Mouse (Mus musculus) stomach, postnatal 0 days (tissue): ENCODE measurements around the gene Taf8. TPM values are rescaled to one million over a fixed set of nuclear protein-coding genes. Genes with fewer than 3 reads are reported as not detected.

Experiments
- ATAC-seq: fragments of 200-750 bp; cut with Nextera tagmentation; 2 replicates; pipeline ENCODE4 v1.8.0; 2017; ENCODE audit not compliant: low FRiP score, low TSS enrichment
- DNase-seq: peaks from one replicate; pipeline ENCODE4 v3.0.0-alpha.2; 2016; ENCODE audit warnings: low spot score
- H3K27ac ChIP-seq: fragments of 300-500 bp; sonication (generic); replicated peaks from 2 replicates; pipeline ENCODE4 v1.5.1; 2014; ENCODE audit warnings: mild to moderate bottlenecking, control low read depth
- H3K27me3 ChIP-seq: fragments of 300-500 bp; sonication (generic); 2 replicates; pipeline ENCODE4 v1.6.1; 2014; ENCODE audit warnings: low read length; ENCODE audit not compliant: control insufficient read depth, insufficient read depth
- H3K36me3 ChIP-seq: fragments of 300-500 bp; sonication (generic); 2 replicates; pipeline ENCODE4 v1.6.1; 2014; ENCODE audit warnings: low read length, mixed read lengths; ENCODE audit not compliant: control insufficient read depth, insufficient read depth
- H3K4me1 ChIP-seq: fragments of 300-500 bp; sonication (generic); replicated peaks from 2 replicates; pipeline ENCODE4 v1.6.1; 2014; ENCODE audit warnings: antibody characterized with exemption; ENCODE audit not compliant: control insufficient read depth, insufficient read depth
- H3K4me2 ChIP-seq: fragments of 300-500 bp; sonication (generic); replicated peaks from 2 replicates; pipeline ENCODE4 v1.6.1; 2014; ENCODE audit warnings: low read depth, mild to moderate bottlenecking, control low read depth, moderate library complexity
- H3K4me3 ChIP-seq: fragments of 300-500 bp; sonication (generic); 2 replicates; pipeline ENCODE4 v1.5.1; 2014; ENCODE audit warnings: low read depth, low read length, control low read depth
- H3K9ac ChIP-seq: fragments of 300-500 bp; sonication (generic); 2 replicates; pipeline ENCODE4 v1.6.1; 2014; ENCODE audit warnings: mild to moderate bottlenecking, low read length, control low read depth, mixed read lengths
- H3K9me3 ChIP-seq: fragments of 300-500 bp; sonication (generic); 2 replicates; pipeline ENCODE4 v1.6.1; 2016; ENCODE audit warnings: low read length; ENCODE audit not compliant: control insufficient read depth
- CTCF ChIP-seq: IDR thresholded peaks from 2 replicates; pipeline ENCODE4 v1.5.1; 2016; ENCODE audit warnings: antibody characterized with exemption, low read depth, mild to moderate bottlenecking, moderate library complexity
- EP300 ChIP-seq: optimal IDR thresholded peaks from 2 replicates; pipeline ENCODE3; 2016; ENCODE audit warnings: antibody characterized with exemption
- WGBS: fragments of 180-500 bp; shearing (Covaris S2); extraction: QIAGEN DNeasy Blood & Tissue Kit; methylation state at CpG from one replicate; pipeline ENCODE4 v1.1.7; 2014; 5-methylcytosine and 5-hydroxymethylcytosine counted together
- polyA plus RNA-seq: library from polyadenylated mRNA; unstranded; fragments of >200 nt; fragmentation: Nextera tagmentation; extraction: Ambion mirVana; gene quantifications from 2 replicates; pipeline ENCODE4 v1.2.1, GENCODE M21; 2015

Gene Taf8
- polyA plus RNA-seq, 1 experiment from 2014 or later: 11.0 TPM

DNA sequence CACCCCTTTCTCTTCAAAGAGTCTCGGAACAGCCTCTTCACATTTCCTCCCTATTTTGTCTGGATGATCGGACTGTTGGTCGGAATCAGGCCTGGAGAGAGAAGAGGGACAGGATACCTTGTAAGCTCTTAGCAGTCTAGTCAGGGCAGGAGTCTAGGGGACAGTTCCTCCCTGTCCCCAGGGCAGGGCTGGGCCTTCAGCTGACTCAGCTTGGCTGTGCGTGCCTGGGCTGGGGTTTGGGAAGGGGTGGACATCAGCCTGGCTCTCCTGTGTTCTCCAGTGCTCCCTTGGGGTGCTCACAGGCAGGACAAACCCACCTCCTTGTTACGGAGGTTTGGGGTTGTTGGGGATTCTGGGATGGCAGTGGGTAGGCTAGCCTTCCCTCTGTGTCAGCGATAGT lies 63.5 kb downstream of the Taf8 start:
- ATAC-seq (no peak), DNase-seq (no peak)
- 46% methylated on average over 6 of the region's 6 CpGs for WGBS
- Histone ChIP-seq H3K4me2 (peak overlapping the region; percentile 61), H3K9ac (peak overlapping the region; percentile 78), H3K4me1 (no peaks in the 10 kb centered on the region), H3K9me3 (no peaks in the 10 kb centered on the region), H3K27me3 (no peaks in the 10 kb centered on the region), H3K27ac (peak overlapping the region; percentile 91), H3K4me3 (peak overlapping the region; percentile 58), H3K36me3 (no peaks in the 10 kb centered on the region)
- TF ChIP-seq EP300 (no peak), CTCF (no peak)

GRCm38 (mm10) chr17:47436907-47437547 lies 65.1 kb downstream of the Taf8 start, which contains the start of gene 1700001C19Rik:
TSS of gene 1700001C19Rik (minus strand) at chr17:47437376.
- no peaks in the 10 kb centered on the region for H3K27me3 ChIP-seq
- DNase-seq: peak; percentile 55
- H3K4me1 ChIP-seq: no peaks in the 10 kb centered on the region
- TF ChIP-seq EP300 (no peak), CTCF (no peak)
- peak within 1 kb of the TSS; percentile 61 for H3K4me2 ChIP-seq
- no peak for ATAC-seq
- peak within 1 kb of the TSS; percentile 58 for H3K4me3 ChIP-seq
- H3K36me3 ChIP-seq: no peaks in the 10 kb centered on the region
- H3K27ac ChIP-seq: peak within 1 kb of the TSS; percentile 91
- no peaks in the 10 kb centered on the region for H3K9me3 ChIP-seq
- 9% methylated on average over 25 of the region's 25 CpGs for WGBS
- peak within 1 kb of the TSS; percentile 78 for H3K9ac ChIP-seq

- DNase-seq: peak; percentile 96
- WGBS: 1% methylated on average over 45 of the region's 45 CpGs
- H3K4me3 ChIP-seq: peak within 1 kb of the TSS; percentile 58
Measured at GRCm38 (mm10) chr17:47436156-47436906, 65.8 kb downstream of the Taf8 start, which contains the start of gene AI661453. TSS of gene AI661453 (plus strand) at chr17:47436615.

More at GRCm38 (mm10) chr17:47436156-47436906, 65.8 kb downstream of the Taf8 start, which contains the start of gene AI661453:
- peak; percentile 92 for ATAC-seq
- TF ChIP-seq CTCF: peak; percentile 36
- TF ChIP-seq EP300: no peak
- Histone ChIP-seq H3K9me3 (no peaks in the 10 kb centered on the region), H3K27me3 (no peaks in the 10 kb centered on the region), H3K36me3 (no peaks in the 10 kb centered on the region), H3K4me1 (no peaks in the 10 kb centered on the region), H3K4me2 (peak within 1 kb of the TSS; percentile 61), H3K27ac (peak within 1 kb of the TSS; percentile 91), H3K9ac (peak within 1 kb of the TSS; percentile 78)

Other genes with a start within 250 kb of the Taf8 start
- gene Mrps10, start 133.4 kb downstream of the Taf8 start, polyA plus RNA-seq: 58.6 and 59.5 TPM in 2 replicates
- gene Guca1b, start 116.9 kb downstream of the Taf8 start, polyA plus RNA-seq: 0.17 and 0.22 TPM in 2 replicates
- gene Guca1a, start 101.7 kb downstream of the Taf8 start, polyA plus RNA-seq: 5.4 and 6.7 TPM in 2 replicates
- 8.9 and 10.9 TPM in 2 replicates for gene AI661453, start 65.7 kb downstream of the Taf8 start, polyA plus RNA-seq
- gene 1700001C19Rik, start 64.9 kb downstream of the Taf8 start, polyA plus RNA-seq: 0.24 and 0.45 TPM in 2 replicates
- 219 and 242 TPM in 2 replicates for gene Ccnd3, start 2.8 kb upstream of the Taf8 start, polyA plus RNA-seq
- 13.4 and 13.6 TPM in 2 replicates for gene Bysl, start 109.2 kb upstream of the Taf8 start, polyA plus RNA-seq
- 23.8 and 25.1 TPM in 2 replicates for gene Med20, start 109.3 kb upstream of the Taf8 start, polyA plus RNA-seq
- gene Gm20517, start 109.3 kb upstream of the Taf8 start, polyA plus RNA-seq: 1.1 and 1.5 TPM in 2 replicates
- 1.9 and 2.1 TPM in 2 replicates for gene Usp49, start 128.4 kb upstream of the Taf8 start, polyA plus RNA-seq
- 353 and 386 TPM in 2 replicates for gene Tomm6, start 186.1 kb upstream of the Taf8 start, polyA plus RNA-seq
- 2.3 and 2.7 TPM in 2 replicates for gene Frs3, start 186.7 kb upstream of the Taf8 start, polyA plus RNA-seq
- 0.16 TPM in 1 of 2 replicates, not detected in the other for gene Gm21981, start 192.2 kb upstream of the Taf8 start, polyA plus RNA-seq
- gene Prickle4, start 192.4 kb upstream of the Taf8 start, polyA plus RNA-seq: 0.19 and 0.51 TPM in 2 replicates
- 1,647 and 1,784 TPM in 2 replicates for gene Pgc, start 224.6 kb upstream of the Taf8 start, polyA plus RNA-seq
- 10.4 and 13.8 TPM in 2 replicates for gene Tfeb, start 234.7 kb upstream of the Taf8 start, polyA plus RNA-seq